Mouse (Mus musculus): ENCODE measurements around the gene Fam196a. TPM values are rescaled to one million over a fixed set of nuclear protein-coding genes. Genes with fewer than 3 reads are reported as not detected.

The Fam196a gene
- total RNA-seq, 2 experiments from 2014 or later, result 3.9 to 5.4 TPM

DNA sequence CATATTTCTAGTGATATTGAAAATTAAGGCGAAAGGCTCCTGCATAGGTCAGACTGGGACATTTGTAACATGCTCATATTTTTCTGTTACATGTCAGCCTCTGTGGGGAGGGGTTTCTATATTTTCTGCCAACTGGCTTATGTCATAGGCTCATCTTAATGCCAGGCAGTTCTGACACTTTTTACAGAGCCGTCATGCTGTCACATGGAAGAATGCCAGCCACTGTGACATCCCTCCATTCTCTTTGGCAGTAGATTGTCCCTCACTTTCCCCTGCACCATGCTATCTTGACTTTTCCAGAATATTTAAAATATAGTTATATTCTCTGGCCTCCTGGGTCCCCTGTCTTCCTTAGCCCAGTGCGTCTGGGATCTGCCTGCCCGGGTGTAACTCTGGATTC, 95.5 kb downstream of the Fam196a start:
- no peak for DNase-seq (ENCODE audit: low spot score in 2 of 2)

DNA sequence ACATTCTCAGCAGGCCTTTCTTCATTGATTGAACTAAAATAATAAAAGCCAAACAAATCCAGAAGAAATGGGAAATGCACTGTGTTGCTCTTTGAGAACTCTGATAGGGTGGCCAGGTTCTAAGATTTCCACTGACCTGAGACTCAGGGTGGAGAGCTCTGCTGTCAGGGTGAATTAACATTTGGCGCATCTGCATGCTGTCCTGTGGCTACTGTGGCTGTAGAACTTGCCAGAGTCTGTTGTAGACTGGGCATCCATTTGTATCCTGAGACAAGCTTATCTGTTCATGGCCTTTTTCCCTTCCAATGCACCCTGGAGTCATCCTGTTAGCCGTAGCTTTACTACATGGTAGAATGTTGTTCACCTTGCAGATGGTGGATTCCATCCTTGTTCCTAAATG, 98.2 kb downstream of the Fam196a start:
- no peak for DNase-seq (ENCODE audit: low spot score in 2 of 2)
